Mouse (Mus musculus): ENCODE results near the gene Foxe3.

DNA sequence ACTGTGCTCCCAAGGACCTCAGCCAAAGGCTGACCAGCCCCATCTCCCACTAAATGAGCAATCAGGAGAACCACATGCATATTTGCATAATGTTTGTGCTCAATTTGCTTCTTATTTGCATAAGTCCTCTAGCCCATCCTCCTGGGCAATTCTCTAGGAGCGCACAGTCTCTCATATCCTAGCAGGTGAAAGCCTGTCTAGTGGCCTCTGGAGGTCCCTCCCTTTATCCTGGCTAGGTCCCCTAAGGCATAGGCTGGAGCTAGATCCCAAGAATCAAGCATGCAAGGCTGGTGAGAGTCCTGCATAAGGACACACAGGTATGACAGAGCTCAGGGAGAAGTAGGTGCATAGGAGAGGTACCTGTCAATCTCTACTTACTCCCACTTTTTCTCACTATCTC is 43.6 kb downstream of the Foxe3 start:
- no peak for TF ChIP-seq CHD2 (IDR thresholded peaks at IDR 0.05; ENCODE audit: low read depth, low read length)
- no peak for TF ChIP-seq ZC3H11A (IDR thresholded peaks at IDR 0.05; ENCODE audit: borderline replicate concordance, low read depth, low read length)
- TF ChIP-seq HCFC1 (IDR thresholded peaks at IDR 0.05; ENCODE audit: borderline replicate concordance, insufficient read depth, low read length) = no peak
- TF ChIP-seq ZNF384 (IDR thresholded peaks at IDR 0.05; ENCODE audit: low read depth, low read length) = no peak
